Mouse (Mus musculus) erythroblast, embryonic 14.5 days (primary cell): ENCODE measurements at regions not wholly inside any gene's neighbourhood (a gene's known extent, or its start where the extent isn't known, plus 50 kb on each side); places are given as distances from the start of the nearest gene placed in this dataset.

Experiments
- GATA1 ChIP-seq: IDR thresholded peaks from 2 replicates; pipeline ENCODE4 v1.6.1; 2012; ENCODE audit warnings: low read length, inconsistent platforms, mixed read lengths
- TAL1 ChIP-seq: IDR thresholded peaks from 3 replicates; pipeline ENCODE4 v1.6.1; 2012; ENCODE audit warnings: low read length, inconsistent platforms, mixed read lengths

- TF ChIP-seq GATA1 (no peak), TAL1 (no peak)
These were observed 893.5 kb upstream of the Car8 start for GRCm38 (mm10) chr4:9132356-9132755.
